Mouse (Mus musculus): ENCODE measurements around the gene Moap1. TPM values are rescaled to one million over a fixed set of nuclear protein-coding genes. Genes with fewer than 3 reads are reported as not detected.

The Moap1 gene
- polyA plus RNA-seq (2017; shearing (Covaris generic)), result 5.8 TPM

GRCm38 (mm10) chr12:102743589-102744574, at the start of gene Moap1, which contains the start of gene Tmem251:
TSS of gene Moap1 (minus strand) at chr12:102743661.
TSS of gene Tmem251 (plus strand) at chr12:102743762.

DNA sequence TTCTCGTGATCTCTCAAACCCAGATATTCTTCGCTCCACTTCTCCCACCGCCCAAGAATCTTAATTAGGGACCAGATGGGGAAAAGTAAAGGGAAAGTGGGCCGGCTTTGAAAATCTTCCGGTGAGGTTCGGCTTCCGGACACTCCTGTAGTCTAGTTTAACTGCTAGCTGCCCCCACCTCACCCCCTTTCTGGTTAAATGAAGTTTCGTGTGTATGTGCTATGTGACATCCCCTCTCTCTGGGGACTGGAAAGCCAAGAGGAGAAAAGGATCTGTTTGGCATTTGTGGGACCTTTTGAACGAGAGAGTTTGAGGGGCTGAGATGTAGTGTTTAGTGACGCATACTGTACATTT, 14.9 kb upstream of the Moap1 start, which contains the start of gene Gm20604:
TSS of gene Gm20604 (minus strand) at position 270 of the 354 bp plus-strand sequence.

DNA sequence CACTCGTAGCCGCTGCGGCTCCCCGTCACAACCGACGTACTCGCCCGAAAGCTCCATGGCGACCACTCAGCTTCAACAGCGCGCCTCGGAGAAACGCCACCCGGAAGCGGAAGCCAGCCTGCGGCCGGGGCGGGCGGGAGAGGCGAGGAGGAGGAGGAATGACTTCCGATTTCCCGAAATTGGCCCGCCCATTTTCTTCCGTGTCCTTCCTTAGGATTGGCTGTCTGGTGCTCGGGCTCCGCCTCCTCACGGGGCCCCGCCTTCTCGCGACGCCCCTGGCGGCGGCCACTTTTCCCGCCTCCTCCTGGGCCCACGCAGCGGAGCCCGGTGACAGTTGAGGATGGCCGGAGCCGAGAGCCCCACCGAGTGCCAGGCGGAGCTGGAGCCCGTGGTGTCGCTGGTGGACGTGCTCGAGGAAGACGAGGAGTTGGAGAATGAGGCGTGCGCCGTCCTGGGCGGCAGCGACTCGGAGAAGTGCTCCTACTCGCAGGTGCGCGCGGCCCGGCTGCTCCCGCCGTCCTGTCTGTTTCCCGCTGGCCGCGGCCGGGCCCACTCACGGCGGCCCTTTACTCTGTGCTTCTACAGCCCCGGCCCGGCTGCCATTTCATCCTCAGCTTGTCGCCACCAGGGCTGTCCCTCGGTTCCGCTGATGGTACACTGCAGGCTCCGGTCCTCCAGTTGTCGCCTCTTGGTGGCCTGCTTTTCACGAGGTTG, 14.4 kb upstream of the Moap1 start, which contains the start of the genes Gm28051, Gon7 and Ubr7:
TSS of gene Gm28051 (minus strand) at position 77 of the 714 bp plus-strand sequence.
TSS of gene Gon7 (minus strand) at position 115 of the 714 bp plus-strand sequence.
TSS of gene Ubr7 (plus strand) at position 279 of the 714 bp plus-strand sequence.

DNA sequence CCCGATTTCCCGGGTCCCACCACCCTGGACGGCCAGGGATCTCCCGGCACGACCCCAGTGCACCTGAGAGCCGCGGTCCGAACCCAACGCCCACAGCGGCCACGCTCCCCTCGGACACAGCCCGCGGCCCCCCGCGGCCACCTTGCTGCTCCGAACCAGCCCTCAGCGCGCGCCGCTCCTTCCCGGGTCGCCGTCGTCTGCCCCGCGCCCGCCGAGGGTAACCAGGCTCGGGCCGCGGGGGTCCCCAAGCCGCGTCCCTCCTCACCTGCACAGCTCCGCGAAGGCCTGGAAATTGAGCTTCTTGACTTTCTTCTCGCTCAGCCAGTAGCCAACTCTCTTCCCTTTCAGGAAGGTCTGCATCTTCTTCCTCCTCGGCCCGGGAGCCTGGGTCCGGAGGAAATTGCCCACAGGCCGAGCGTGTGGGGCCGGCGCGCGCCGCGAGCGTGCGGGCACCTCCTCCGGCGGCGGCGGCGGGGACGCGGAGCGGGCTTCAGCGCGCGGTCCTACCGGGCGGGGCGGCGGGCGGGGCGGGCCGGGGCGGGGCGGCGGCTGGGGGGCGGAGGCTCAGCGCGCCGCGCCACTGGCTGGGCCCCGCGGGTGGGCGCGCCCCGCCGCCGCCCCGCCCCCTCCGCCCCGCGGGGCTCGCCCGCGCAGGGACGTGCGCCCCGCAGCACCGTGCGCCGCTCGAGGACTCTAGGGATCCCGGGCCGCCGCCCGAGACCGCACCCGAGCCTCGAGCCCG, 38.8 kb downstream of the Moap1 start, which contains the start of gene Itpk1:
TSS of gene Itpk1 (minus strand) at position 474 of the 742 bp plus-strand sequence.

Other genes with a start within 250 kb of the Moap1 start
- gene Chga, start 188.7 kb downstream of the Moap1 start, polyA plus RNA-seq (2017; shearing (Covaris generic)), result not detected
- gene Itpk1, start 38.7 kb downstream of the Moap1 start, polyA plus RNA-seq (2017; shearing (Covaris generic)), result 37.1 TPM
- 8.7 TPM for gene Tmem251, start 101 bp upstream of the Moap1 start, polyA plus RNA-seq (2017; shearing (Covaris generic))
- not detected for gene Gm28051, start 14.1 kb upstream of the Moap1 start, polyA plus RNA-seq (2017; shearing (Covaris generic))
- gene Gon7, start 14.1 kb upstream of the Moap1 start, polyA plus RNA-seq (2017; shearing (Covaris generic)), result 28.5 TPM
- 36.5 TPM for gene Ubr7, start 14.3 kb upstream of the Moap1 start, polyA plus RNA-seq (2017; shearing (Covaris generic))
- 8.1 TPM for gene Gm20604, start 15.0 kb upstream of the Moap1 start, polyA plus RNA-seq (2017; shearing (Covaris generic))
- gene Btbd7, start 134.8 kb upstream of the Moap1 start, polyA plus RNA-seq (2017; shearing (Covaris generic)), result 7.8 TPM
- gene Cox8c, start 155.7 kb upstream of the Moap1 start, polyA plus RNA-seq (2017; shearing (Covaris generic)), result not detected
- 0.60 TPM for gene Unc79, start 205.2 kb upstream of the Moap1 start, polyA plus RNA-seq (2017; shearing (Covaris generic))